Mouse (Mus musculus) heart, adult 2 months (tissue): ENCODE results near the gene Sult5a1. TPM values are rescaled to one million over a fixed set of nuclear protein-coding genes. Genes with fewer than 3 reads are reported as not detected.

Experiments
- DNase-seq, 2 experiments: peaks; one replicate each; pipeline ENCODE4 v3.0.0; 2021
- H3K27ac ChIP-seq: fragments of 200-600 bp; 2 replicates; pipeline ENCODE4 v1.8.1; 2022
- H3K27me3 ChIP-seq: fragments of 200-500 bp; 2 replicates; pipeline ENCODE4 v1.6.1; 2012; ENCODE audit warnings: mild to moderate bottlenecking, low read length, inconsistent platforms, mixed read lengths; ENCODE audit not compliant: control insufficient read depth, insufficient read depth
- H3K36me3 ChIP-seq: fragments of 200-500 bp; 2 replicates; pipeline ENCODE4 v1.6.1; 2012; ENCODE audit warnings: low read length, inconsistent platforms; ENCODE audit not compliant: control insufficient read depth, insufficient read depth
- H3K4me1 ChIP-seq: fragments of 200-500 bp; 2 replicates; pipeline ENCODE4 v1.6.1; 2011; ENCODE audit warnings: low read length; ENCODE audit not compliant: control insufficient read depth, insufficient read depth
- H3K4me3 ChIP-seq: fragments of 200-600 bp; 2 replicates; pipeline ENCODE4 v1.8.1; 2022
- H3K79me2 ChIP-seq: fragments of 200-500 bp; replicated peaks from 2 replicates; pipeline ENCODE4 v1.6.1; 2012; ENCODE audit warnings: mild to moderate bottlenecking, inconsistent platforms, low read length, moderate library complexity, mixed read lengths; ENCODE audit not compliant: control insufficient read depth, insufficient read depth
- H3K9ac ChIP-seq: fragments of 200-500 bp; 2 replicates; pipeline ENCODE4 v1.6.1; 2012; ENCODE audit warnings: low read depth, mild to moderate bottlenecking, control low read depth, inconsistent platforms, low read length, mixed read lengths
- CTCF ChIP-seq: fragments of 200-600 bp; IDR thresholded peaks from 2 replicates; pipeline ENCODE4 v1.8.1; 2022; ENCODE audit warnings: antibody characterized with exemption, mild to moderate bottlenecking, moderate library complexity
- EP300 ChIP-seq: fragments of 200-500 bp; IDR thresholded peaks from 2 replicates; pipeline ENCODE4 v1.6.1; 2011; ENCODE audit warnings: low read depth, low read length, control low read depth; ENCODE audit not compliant: insufficient read depth
- POLR2A ChIP-seq: fragments of 200-500 bp; IDR thresholded peaks from 2 replicates; pipeline ENCODE4 v1.6.1; 2011; ENCODE audit warnings: mild to moderate bottlenecking, low read depth, low read length, control low read depth; ENCODE audit not compliant: insufficient read depth
- WGBS: fragments of 180-500 bp; shearing (Covaris S2); methylation state at CpG from one replicate; pipeline ENCODE4 v1.1.7; 2018; 5-methylcytosine and 5-hydroxymethylcytosine counted together
- intact Hi-C: fragments of 180-260 bp; cut with DNase I; formaldehyde crosslinking; loops from one replicate; pipeline ENCODE4 v1.15.1; 2025
- polyA plus RNA-seq: library from polyadenylated mRNA; depleted of rRNA; stranded (reverse); fragments of >200 nt; gene quantifications from 2 replicates; pipeline ENCODE4 v1.2.3, GENCODE M21; 2012
- total RNA-seq, 2 experiments: library from RNA; stranded (reverse); gene quantifications; 2 replicates each; pipeline ENCODE4 v1.2.3; 2021

Sult5a1 gene
- total and polyA plus RNA-seq, 3 experiments = 0.27 to 5.3 (median 0.91) TPM

DNA sequence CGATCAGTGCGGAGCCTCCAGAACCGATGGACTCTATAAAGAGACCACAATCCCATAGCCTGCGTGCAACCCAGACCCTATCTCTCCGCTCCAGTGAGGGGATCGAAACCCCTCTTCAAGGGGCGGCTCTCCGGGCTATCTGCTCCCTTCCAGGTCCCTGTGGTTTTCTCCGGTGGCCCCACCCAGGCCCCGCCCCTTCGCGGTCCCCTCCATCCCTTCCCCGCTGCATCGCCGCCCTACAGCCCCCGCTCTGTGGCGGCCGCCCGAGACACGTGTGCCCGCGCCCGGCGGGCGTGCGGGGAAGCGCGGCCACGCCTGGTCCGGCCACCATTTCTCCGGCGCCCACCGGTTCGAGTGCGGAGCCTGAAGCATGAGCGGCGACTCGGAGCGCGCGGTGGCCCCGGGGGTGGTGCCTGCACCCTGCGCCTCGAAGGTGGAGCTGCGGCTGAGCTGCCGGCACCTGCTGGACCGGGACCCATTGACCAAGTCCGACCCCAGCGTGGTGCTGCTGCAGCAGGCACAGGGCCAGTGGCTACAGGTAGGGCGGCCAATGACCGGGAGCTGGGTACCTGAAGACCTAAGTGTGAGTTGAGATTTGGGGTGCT, 40.9 kb downstream of the Sult5a1 start, which contains the start of gene Cpne7:
Gene Cpne7 (plus strand): TSS at position 248 of the 605 bp plus-strand sequence.
- intact Hi-C loops = no loop called here
- H3K9ac ChIP-seq = peak within 1 kb of the TSS; percentile 36
- H3K4me3 ChIP-seq = peak within 1 kb of the TSS; percentile 38
- H3K36me3 ChIP-seq = no peaks in the 10 kb centered on the region
- DNase-seq = no peak
- no peaks in the 10 kb centered on the region for H3K79me2 ChIP-seq
- TF ChIP-seq CTCF (no peak), EP300 (no peak), POLR2A (no peak)
- no peak within 1 kb of the TSS for H3K27ac ChIP-seq
- peaks cover 3% of the 10 kb centered on the region; the same call in 1 of the 2 replicates for H3K4me1 ChIP-seq
- peaks cover 15% of the 10 kb centered on the region for H3K27me3 ChIP-seq
- 2% methylated on average over 51 of the region's 51 CpGs for WGBS

- Histone ChIP-seq H3K27ac (no peak overlapping the region), H3K27me3 (peaks cover 15% of the 10 kb centered on the region), H3K36me3 (no peaks in the 10 kb centered on the region), H3K79me2 (no peaks in the 10 kb centered on the region), H3K4me1 (peaks cover 3% of the 10 kb centered on the region; the same call in 1 of the 2 replicates), H3K4me3 (no peak overlapping the region), H3K9ac (no peak overlapping the region)
- DNase-seq = no peak
- TF ChIP-seq CTCF (no peak), POLR2A (no peak), EP300 (no peak)
- intact Hi-C loops = no loop called here
- 21% methylated on average over 3 of the region's 3 CpGs for WGBS
Measured at GRCm38 (mm10) chr8:123114644-123115043, 43.5 kb downstream of the Sult5a1 start.

DNA sequence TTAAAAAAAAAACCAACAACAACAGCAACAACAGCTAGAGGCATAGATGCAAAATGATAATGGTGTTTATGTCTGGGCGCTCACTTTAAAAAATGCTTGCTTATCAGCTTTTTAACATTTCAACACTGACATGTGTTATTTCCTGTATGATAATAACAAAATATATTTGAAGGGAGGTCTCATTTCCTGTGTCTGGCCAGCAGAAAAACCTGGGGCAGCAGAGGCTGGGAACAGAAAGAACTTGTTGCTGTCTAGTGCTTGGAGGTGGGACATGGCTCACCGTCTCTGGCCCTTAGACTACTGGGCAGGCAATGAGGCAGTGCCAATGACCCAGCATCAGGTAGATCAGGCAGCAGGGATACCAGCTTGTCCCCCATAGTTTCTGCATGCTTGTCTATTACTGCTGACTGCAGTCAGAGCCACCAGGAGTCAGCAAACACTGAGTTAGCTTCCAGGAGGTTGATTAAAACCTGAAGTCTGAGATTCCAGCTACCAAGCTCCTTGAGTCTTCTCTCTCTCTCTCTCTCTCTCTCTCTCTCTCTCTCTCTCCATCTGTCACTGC, 44.1 kb downstream of the Sult5a1 start:
- intact Hi-C loops = no loop called here
- no peaks in the 10 kb centered on the region for H3K36me3 ChIP-seq
- no peak overlapping the region for H3K9ac ChIP-seq
- H3K4me3 ChIP-seq = no peak overlapping the region
- TF ChIP-seq EP300 (no peak), CTCF (0 out of 2 replicates have a peak, but pooled peaks have one; percentile 13)
- WGBS = 23% methylated on average over 2 of the region's 2 CpGs
- H3K27ac ChIP-seq = no peak overlapping the region
- no peak for DNase-seq
- H3K4me1 ChIP-seq = peaks cover 3% of the 10 kb centered on the region; the same call in 1 of the 2 replicates
- H3K79me2 ChIP-seq = no peaks in the 10 kb centered on the region
- H3K27me3 ChIP-seq = peaks cover 15% of the 10 kb centered on the region

GRCm38 (mm10) chr8:123112892-123113291, 45.2 kb downstream of the Sult5a1 start:
- no peak overlapping the region for H3K27ac ChIP-seq
- no peaks in the 10 kb centered on the region for H3K79me2 ChIP-seq
- WGBS = 73% methylated on average over 9 of the region's 9 CpGs
- intact Hi-C loops = no loop called here
- DNase-seq = no peak
- no peak overlapping the region for H3K9ac ChIP-seq
- TF ChIP-seq POLR2A (no peak), CTCF (no peak), EP300 (no peak)
- H3K4me3 ChIP-seq = no peak overlapping the region
- H3K36me3 ChIP-seq = no peaks in the 10 kb centered on the region
- H3K27me3 ChIP-seq = peaks cover 14% of the 10 kb centered on the region
- peaks cover 3% of the 10 kb centered on the region; the same call in 1 of the 2 replicates for H3K4me1 ChIP-seq

- 5% methylated on average over 4 of the region's 4 CpGs for WGBS
- no peak overlapping the region for H3K27ac ChIP-seq
- TF ChIP-seq EP300 (no peak), CTCF (peak; percentile 84)
- H3K4me3 ChIP-seq = no peak overlapping the region
- no peaks in the 10 kb centered on the region for H3K4me1 ChIP-seq
- peak; percentile 55 to 67 for DNase-seq
- intact Hi-C loops = loop anchor here (2.0 kb wide), 1 partner anchor 44 kb away; no protein-coding TSS in a partner anchor
- H3K79me2 ChIP-seq = no peaks in the 10 kb centered on the region
- no peaks in the 10 kb centered on the region for H3K36me3 ChIP-seq
- H3K27me3 ChIP-seq = no peaks in the 10 kb centered on the region
- H3K9ac ChIP-seq = no peak overlapping the region
Measured at GRCm38 (mm10) chr8:123110649-123111048, 47.5 kb downstream of the Sult5a1 start.

DNA sequence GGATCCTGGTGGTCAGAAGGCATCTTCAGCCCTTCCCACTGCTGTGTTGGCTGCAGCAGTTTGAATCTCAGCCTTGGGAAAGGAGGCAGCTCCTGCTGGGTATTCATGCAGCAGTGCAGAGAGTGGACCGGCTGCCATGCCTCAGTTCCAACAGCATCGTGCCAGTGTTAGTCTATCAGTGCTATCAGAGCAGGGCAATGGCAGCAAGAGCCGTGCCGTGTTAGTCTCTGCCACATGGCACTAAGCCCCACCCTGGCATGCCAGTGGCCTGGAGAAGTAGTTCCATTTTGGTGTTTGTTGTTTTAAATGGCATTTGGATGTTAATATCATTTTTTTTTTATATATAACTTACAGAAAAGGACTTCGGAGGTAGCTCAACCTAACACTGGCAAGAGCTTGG, 49.2 kb downstream of the Sult5a1 start:
- Histone ChIP-seq H3K36me3 (peaks cover 2% of the 10 kb centered on the region), H3K79me2 (no peaks in the 10 kb centered on the region), H3K4me1 (no peaks in the 10 kb centered on the region), H3K4me3 (no peak overlapping the region), H3K9ac (no peak overlapping the region), H3K27ac (no peak overlapping the region), H3K27me3 (no peaks in the 10 kb centered on the region)
- 70% methylated on average over 5 of the region's 5 CpGs for WGBS
- no peak for TF ChIP-seq POLR2A
- no peak for TF ChIP-seq CTCF
- TF ChIP-seq EP300 = no peak
- no peak for DNase-seq
- intact Hi-C loops = loop anchor here (10.0 kb wide), 1 partner anchor 256 kb away; no protein-coding TSS in a partner anchor
